Mouse (Mus musculus): ENCODE data around the gene Tomt. TPM values are rescaled to one million over a fixed set of nuclear protein-coding genes. Genes with fewer than 3 reads are reported as not detected.

The Tomt gene
- polyA plus RNA-seq, 1 experiment: 0.07 TPM

DNA sequence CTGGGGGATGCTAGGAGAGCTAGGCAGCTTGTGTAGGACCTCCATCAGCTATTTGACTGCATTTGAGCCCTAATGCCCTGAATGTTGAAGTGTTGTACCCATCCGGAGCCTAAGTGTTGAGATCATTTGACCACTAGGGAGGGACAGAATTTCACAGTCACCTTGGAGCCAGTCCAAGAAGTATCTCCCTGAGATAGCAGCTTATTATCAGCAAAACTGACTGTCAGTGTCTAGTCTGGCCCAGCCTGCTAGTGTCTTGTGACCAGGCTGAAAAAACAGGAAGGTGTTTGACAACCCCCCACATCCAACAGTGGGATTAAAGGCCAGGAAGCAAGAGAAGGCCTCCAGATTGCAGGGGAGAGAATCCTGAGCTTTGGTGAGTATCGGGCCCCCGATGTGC is 34.9 kb downstream of the Tomt start:
- Histone ChIP-seq H3K4me3 (ENCODE audit: extremely low read depth, insufficient read depth, insufficient read length) (no peak overlapping the region), H3K36me3 (ENCODE audit: control insufficient read depth, insufficient read depth, low read length) (no peaks in the 10 kb centered on the region), H3K4me1 (ENCODE audit: control insufficient read depth, insufficient read depth, insufficient read length) (no peaks in the 10 kb centered on the region), H3K27me3 (ENCODE audit: control insufficient read depth, insufficient read depth, low read length) (no peaks in the 10 kb centered on the region), H3K27ac (ENCODE audit: insufficient read depth, low read length) (no peak overlapping the region)
- 81% methylated on average over 3 of the region's 3 CpGs for WGBS
- no peak for DNase-seq (ENCODE audit: low read depth in 1 of 2, low spot score in 2 of 2)
- TF ChIP-seq POLR2A (IDR thresholded peaks at IDR 0.05; ENCODE audit: low read depth, low read length): no peak
- no peak for TF ChIP-seq CTCF (IDR thresholded peaks at IDR 0.05; ENCODE audit: extremely low read depth, insufficient read depth, insufficient read length, insufficient replicate concordance)

DNA sequence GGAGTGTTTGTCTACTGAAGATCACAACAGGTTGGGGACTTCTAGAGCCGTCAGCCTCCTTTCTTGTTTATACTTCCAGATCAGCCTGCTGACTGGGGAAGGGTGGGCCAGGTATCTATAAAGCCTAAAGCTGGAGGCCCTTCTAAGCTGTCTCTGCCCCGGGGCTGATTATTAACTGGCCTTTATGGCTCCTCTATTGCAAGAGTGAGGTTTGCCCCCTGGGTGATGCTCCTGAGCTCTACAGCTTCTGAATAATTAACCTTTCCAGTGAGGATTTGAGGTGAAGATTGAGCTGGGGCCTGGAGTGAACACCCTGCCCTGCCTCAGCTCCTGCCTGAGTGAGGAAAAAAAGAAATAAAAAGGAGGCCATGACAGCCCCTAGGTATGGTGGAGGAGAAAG is 35.5 kb downstream of the Tomt start, which contains the start of gene Folr1:
TSS of gene Folr1 (minus strand) at position 160 of the 400 bp plus-strand sequence.
- no peak within 1 kb of the TSS for H3K4me3 ChIP-seq (ENCODE audit: extremely low read depth, insufficient read depth, insufficient read length)
- 79% methylated on average over 2 of the region's 2 CpGs for WGBS

DNA sequence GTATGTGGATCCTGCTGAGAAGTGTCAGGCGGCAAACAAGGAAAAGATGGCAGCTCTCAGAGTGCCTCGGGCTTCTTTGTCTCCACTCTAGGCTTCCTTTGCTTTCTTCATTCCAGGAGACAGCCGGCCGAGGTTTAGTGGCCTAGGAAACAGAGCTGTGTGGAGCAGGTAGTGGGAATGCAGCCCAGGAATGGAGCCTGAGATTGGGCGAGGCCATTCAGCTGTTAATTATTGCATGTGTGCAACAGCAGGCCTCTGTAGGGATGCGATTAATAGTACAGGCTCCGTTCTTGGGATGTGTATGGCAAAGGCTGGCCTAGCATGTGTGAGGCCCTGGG is 37.0 kb downstream of the Tomt start:
- H3K4me3 ChIP-seq (ENCODE audit: extremely low read depth, insufficient read depth, insufficient read length): no peak overlapping the region
- H3K4me1 ChIP-seq (ENCODE audit: control insufficient read depth, insufficient read depth, insufficient read length): no peaks in the 10 kb centered on the region
- TF ChIP-seq CTCF (IDR thresholded peaks at IDR 0.05; ENCODE audit: extremely low read depth, insufficient read depth, insufficient read length, insufficient replicate concordance) (no peak), POLR2A (IDR thresholded peaks at IDR 0.05; ENCODE audit: low read depth, low read length) (no peak)
- no peak for DNase-seq (ENCODE audit: low read depth in 1 of 2, low spot score in 2 of 2)
- no peaks in the 10 kb centered on the region for H3K36me3 ChIP-seq (ENCODE audit: control insufficient read depth, insufficient read depth, low read length)
- WGBS: 91% methylated on average over 7 of the region's 7 CpGs
- H3K27ac ChIP-seq (ENCODE audit: insufficient read depth, low read length): no peak overlapping the region
- H3K27me3 ChIP-seq (ENCODE audit: control insufficient read depth, insufficient read depth, low read length): no peaks in the 10 kb centered on the region

More for the DNA sequence above, 35.5 kb downstream of the Tomt start, which contains the start of gene Folr1:
- H3K4me1 ChIP-seq (ENCODE audit: control insufficient read depth, insufficient read depth, insufficient read length): no peaks in the 10 kb centered on the region
- DNase-seq (ENCODE audit: low read depth in 1 of 2, low spot score in 2 of 2): no peak
- no peaks in the 10 kb centered on the region for H3K27me3 ChIP-seq (ENCODE audit: control insufficient read depth, insufficient read depth, low read length)
- no peak within 1 kb of the TSS for H3K27ac ChIP-seq (ENCODE audit: insufficient read depth, low read length)
- TF ChIP-seq POLR2A (IDR thresholded peaks at IDR 0.05; ENCODE audit: low read depth, low read length): no peak
- no peak for TF ChIP-seq CTCF (IDR thresholded peaks at IDR 0.05; ENCODE audit: extremely low read depth, insufficient read depth, insufficient read length, insufficient replicate concordance)
- no peaks in the 10 kb centered on the region for H3K36me3 ChIP-seq (ENCODE audit: control insufficient read depth, insufficient read depth, low read length)

DNA sequence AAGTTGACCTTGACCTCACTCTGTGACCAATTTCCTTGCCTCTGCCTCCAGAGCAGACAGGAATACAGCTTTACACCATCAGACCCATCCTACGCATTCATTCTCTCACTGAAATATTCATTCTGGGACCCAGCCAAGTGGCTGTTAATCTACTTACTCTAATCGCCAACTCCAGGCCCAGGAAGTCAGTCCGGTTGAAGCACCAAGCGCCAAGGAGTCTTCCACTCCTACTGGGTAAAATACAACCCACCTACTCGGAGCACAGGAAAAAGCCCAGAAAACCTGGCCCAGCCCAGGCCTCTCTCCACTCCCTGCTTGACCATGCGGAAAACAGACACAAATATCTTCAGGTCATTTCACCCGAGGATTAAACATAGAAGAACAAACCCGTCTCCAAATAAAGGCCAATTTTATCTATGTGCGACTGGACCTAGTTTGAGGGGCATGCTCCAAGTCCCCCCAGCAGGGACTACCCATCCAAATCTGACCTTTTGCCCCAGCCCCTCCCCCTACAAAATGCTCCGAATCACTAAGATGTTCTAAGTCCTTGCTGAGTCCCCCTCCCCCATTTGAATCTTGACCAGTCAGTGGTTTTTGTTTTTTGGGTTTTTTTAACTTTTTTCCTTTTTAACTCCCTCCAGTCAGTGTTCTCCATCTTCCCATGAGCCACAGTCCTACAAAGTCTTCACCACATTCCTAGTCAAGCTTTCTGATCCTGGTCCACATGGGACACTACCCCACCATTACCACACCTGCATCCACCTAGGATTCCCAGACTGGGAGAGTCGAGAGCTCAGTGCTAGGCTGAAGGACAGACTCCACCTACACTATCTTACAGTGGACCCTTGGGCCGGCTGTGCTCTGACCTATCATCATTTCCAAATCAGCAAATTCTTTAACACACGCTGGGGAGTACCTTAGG is 37.7 kb downstream of the Tomt start:
- Histone ChIP-seq H3K36me3 (ENCODE audit: control insufficient read depth, insufficient read depth, low read length) (no peaks in the 10 kb centered on the region), H3K4me3 (ENCODE audit: extremely low read depth, insufficient read depth, insufficient read length) (no peak overlapping the region), H3K4me1 (ENCODE audit: control insufficient read depth, insufficient read depth, insufficient read length) (no peaks in the 10 kb centered on the region), H3K27ac (ENCODE audit: insufficient read depth, low read length) (no peak overlapping the region), H3K27me3 (ENCODE audit: control insufficient read depth, insufficient read depth, low read length) (no peaks in the 10 kb centered on the region)
- no peak for DNase-seq (ENCODE audit: low read depth in 1 of 2, low spot score in 2 of 2)
- TF ChIP-seq CTCF (IDR thresholded peaks at IDR 0.05; ENCODE audit: extremely low read depth, insufficient read depth, insufficient read length, insufficient replicate concordance) (no peak), POLR2A (IDR thresholded peaks at IDR 0.05; ENCODE audit: low read depth, low read length) (no peak)
- 85% methylated on average over 13 of the region's 13 CpGs for WGBS

DNA sequence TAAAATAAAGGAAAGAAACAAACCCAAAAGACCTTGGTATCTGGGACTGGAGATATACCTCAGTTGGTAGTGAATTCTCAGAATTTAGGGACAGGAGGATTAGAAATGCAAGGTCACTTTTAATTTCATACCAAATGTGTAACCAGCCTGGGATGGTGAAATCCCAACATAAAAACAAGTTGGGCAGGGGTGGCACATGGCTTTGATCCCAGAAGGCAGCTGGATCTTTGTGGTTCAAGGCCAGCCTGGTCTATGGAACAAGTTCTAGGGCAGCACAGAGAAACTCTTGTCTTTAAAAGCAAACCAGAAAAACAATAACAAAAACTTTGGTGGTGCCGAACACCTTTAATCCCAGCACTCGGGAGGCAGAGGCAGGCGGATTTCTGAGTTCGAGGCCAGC is 38.7 kb downstream of the Tomt start:
- DNase-seq (ENCODE audit: low read depth in 1 of 2, low spot score in 2 of 2): no peak
- WGBS: 89% methylated on average over 4 of the region's 4 CpGs
- no peaks in the 10 kb centered on the region for H3K27me3 ChIP-seq (ENCODE audit: control insufficient read depth, insufficient read depth, low read length)
- no peaks in the 10 kb centered on the region for H3K36me3 ChIP-seq (ENCODE audit: control insufficient read depth, insufficient read depth, low read length)
- no peak overlapping the region for H3K4me3 ChIP-seq (ENCODE audit: extremely low read depth, insufficient read depth, insufficient read length)
- H3K27ac ChIP-seq (ENCODE audit: insufficient read depth, low read length): no peak overlapping the region
- TF ChIP-seq CTCF (IDR thresholded peaks at IDR 0.05; ENCODE audit: extremely low read depth, insufficient read depth, insufficient read length, insufficient replicate concordance): no peak
- no peak for TF ChIP-seq POLR2A (IDR thresholded peaks at IDR 0.05; ENCODE audit: low read depth, low read length)
- H3K4me1 ChIP-seq (ENCODE audit: control insufficient read depth, insufficient read depth, insufficient read length): no peaks in the 10 kb centered on the region

DNA sequence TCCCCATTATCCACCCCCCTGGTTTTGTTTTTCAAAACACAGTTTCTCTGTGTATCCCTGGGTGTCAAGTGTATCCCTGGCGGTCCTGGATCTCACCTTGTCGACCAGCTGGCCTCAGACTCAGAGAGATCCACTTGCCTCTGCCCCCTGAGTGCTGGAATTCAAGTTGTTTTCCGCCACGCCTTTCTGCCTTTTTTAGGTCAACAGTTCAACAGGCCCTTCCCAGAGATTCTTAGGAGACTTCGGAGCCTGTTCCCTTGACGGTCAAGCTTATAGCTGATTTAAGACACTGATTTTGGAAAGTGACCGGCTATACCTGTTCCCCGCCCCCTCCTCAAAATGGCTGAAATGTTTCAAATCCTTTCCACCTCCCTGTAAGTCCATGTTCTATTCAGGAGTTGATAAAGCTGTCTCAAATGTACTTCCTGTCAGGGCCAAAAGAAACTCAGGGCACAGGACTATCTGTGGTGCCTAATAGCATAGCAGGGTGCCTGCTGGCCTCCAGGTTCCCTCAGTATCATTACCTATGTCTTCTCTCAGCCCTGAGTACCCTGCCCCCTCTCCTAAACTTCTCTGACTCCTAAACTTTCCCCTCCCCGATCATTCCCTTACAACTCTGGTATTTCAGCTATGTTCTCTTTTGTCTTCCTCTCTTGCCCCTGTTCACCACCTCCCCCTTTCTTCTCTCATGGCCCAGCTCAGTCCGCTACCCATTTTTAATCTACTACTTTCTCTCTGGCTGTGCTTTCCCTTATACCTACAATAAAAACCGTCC is 39.5 kb downstream of the Tomt start:
- Histone ChIP-seq H3K27ac (ENCODE audit: insufficient read depth, low read length) (no peak overlapping the region), H3K4me1 (ENCODE audit: control insufficient read depth, insufficient read depth, insufficient read length) (no peaks in the 10 kb centered on the region), H3K27me3 (ENCODE audit: control insufficient read depth, insufficient read depth, low read length) (no peaks in the 10 kb centered on the region), H3K36me3 (ENCODE audit: control insufficient read depth, insufficient read depth, low read length) (no peaks in the 10 kb centered on the region), H3K4me3 (ENCODE audit: extremely low read depth, insufficient read depth, insufficient read length) (no peak overlapping the region)
- DNase-seq (ENCODE audit: low read depth in 1 of 2, low spot score in 2 of 2): no peak
- TF ChIP-seq POLR2A (IDR thresholded peaks at IDR 0.05; ENCODE audit: low read depth, low read length): no peak
- no peak for TF ChIP-seq CTCF (IDR thresholded peaks at IDR 0.05; ENCODE audit: extremely low read depth, insufficient read depth, insufficient read length, insufficient replicate concordance)
- WGBS: 92% methylated on average over 11 of the region's 11 CpGs

Data from spleen, adult 2 months (tissue).